Mouse (Mus musculus): ENCODE results near the gene Rere. TPM values are rescaled to one million over a fixed set of nuclear protein-coding genes. Genes with fewer than 3 reads are reported as not detected.
A peak's percentile ranks its signal among the peaks of the same experiment; 100 is the strongest.
"Not testable (repeated sequence)": the region's sequence is repeated elsewhere in the genome, so short reads cannot be mapped to it uniquely, and the experiment has no call there.

Rere gene
- polyA plus RNA-seq, 1 experiment from 2014 or later: 19.7 TPM

- no peaks in the 10 kb centered on the region for H3K4me1 ChIP-seq
- H3K36me3 ChIP-seq: peaks cover 36% of the 10 kb centered on the region
- ATAC-seq (ENCODE audit: insufficient number of reproducible peaks, low FRiP score, low TSS enrichment, low read depth): no peak
- H3K9me3 ChIP-seq: no peaks in the 10 kb centered on the region
- no peak overlapping the region for H3K4me3 ChIP-seq
- H3K27me3 ChIP-seq: no peaks in the 10 kb centered on the region
- 83% methylated on average over 2 of the region's 2 CpGs for WGBS
- no peak overlapping the region for H3K9ac ChIP-seq
- H3K4me2 ChIP-seq: no peak overlapping the region
- no peak overlapping the region for H3K27ac ChIP-seq
Measured at GRCm38 (mm10) chr4:150510036-150510435, 228.6 kb downstream of the Rere start.

GRCm38 (mm10) chr4:150513387-150513786, 231.9 kb downstream of the Rere start:
- peaks cover 36% of the 10 kb centered on the region for H3K36me3 ChIP-seq
- not testable (repeated sequence) for H3K27ac ChIP-seq; H3K4me1 ChIP-seq; H3K4me3 ChIP-seq; H3K4me2 ChIP-seq; H3K27me3 ChIP-seq; ATAC-seq (ENCODE audit: insufficient number of reproducible peaks, low FRiP score, low TSS enrichment, low read depth); H3K9me3 ChIP-seq; H3K9ac ChIP-seq
- WGBS: 89% methylated on average over 6 of the region's 6 CpGs

GRCm38 (mm10) chr4:150516201-150516600, 234.8 kb downstream of the Rere start:
- no peaks in the 10 kb centered on the region for H3K9me3 ChIP-seq
- no peaks in the 10 kb centered on the region for H3K27me3 ChIP-seq
- no peak overlapping the region for H3K4me2 ChIP-seq
- 71% methylated on average over 2 of the region's 2 CpGs for WGBS
- H3K4me3 ChIP-seq: no peak overlapping the region
- H3K27ac ChIP-seq: no peak overlapping the region
- H3K9ac ChIP-seq: no peak overlapping the region
- H3K36me3 ChIP-seq: peaks cover 13% of the 10 kb centered on the region; the same call in 1 of the 2 replicates
- ATAC-seq (ENCODE audit: insufficient number of reproducible peaks, low FRiP score, low TSS enrichment, low read depth): no peak
- no peaks in the 10 kb centered on the region for H3K4me1 ChIP-seq

- H3K27me3 ChIP-seq: no peaks in the 10 kb centered on the region
- no peak overlapping the region for H3K9ac ChIP-seq
- no peak for ATAC-seq (ENCODE audit: insufficient number of reproducible peaks, low FRiP score, low TSS enrichment, low read depth)
- H3K4me3 ChIP-seq: no peak overlapping the region
- no peak overlapping the region for H3K27ac ChIP-seq
- H3K4me2 ChIP-seq: no peak overlapping the region
- H3K9me3 ChIP-seq: no peaks in the 10 kb centered on the region
- no peaks in the 10 kb centered on the region for H3K4me1 ChIP-seq
- H3K36me3 ChIP-seq: peaks cover 8% of the 10 kb centered on the region; the same call in 1 of the 2 replicates
- 36% methylated on average over 4 of the region's 4 CpGs for WGBS
Measured at GRCm38 (mm10) chr4:150517381-150517780, 235.9 kb downstream of the Rere start.

- H3K9ac ChIP-seq: no peak overlapping the region
- no peaks in the 10 kb centered on the region for H3K9me3 ChIP-seq
- no peak for ATAC-seq (ENCODE audit: insufficient number of reproducible peaks, low FRiP score, low TSS enrichment, low read depth)
- WGBS: 90% methylated on average over 5 of the region's 5 CpGs
- H3K27ac ChIP-seq: no peak overlapping the region
- H3K4me1 ChIP-seq: no peaks in the 10 kb centered on the region
- no peaks in the 10 kb centered on the region for H3K27me3 ChIP-seq
- H3K4me3 ChIP-seq: no peak overlapping the region
- H3K4me2 ChIP-seq: no peak overlapping the region
- 0 out of 2 replicates have a peak, but pooled peaks cover 7% of the 10 kb centered on the region for H3K36me3 ChIP-seq
Measured at GRCm38 (mm10) chr4:150518826-150519225, 237.4 kb downstream of the Rere start.

- 78% methylated on average over 1 of the region's 1 CpGs for WGBS
Measured at GRCm38 (mm10) chr4:150520069-150520468, 238.6 kb downstream of the Rere start.

GRCm38 (mm10) chr4:150522425-150522824, 241.0 kb downstream of the Rere start:
- H3K9ac ChIP-seq: no peak overlapping the region
- 80% methylated on average over 5 of the region's 5 CpGs for WGBS
- peaks cover 3% of the 10 kb centered on the region; the same call in 1 of the 2 replicates for H3K4me1 ChIP-seq
- ATAC-seq (ENCODE audit: insufficient number of reproducible peaks, low FRiP score, low TSS enrichment, low read depth): no peak
- no peak overlapping the region for H3K27ac ChIP-seq
- no peaks in the 10 kb centered on the region for H3K27me3 ChIP-seq
- peaks cover 10% of the 10 kb centered on the region; the same call in 1 of the 2 replicates for H3K36me3 ChIP-seq
- H3K9me3 ChIP-seq: no peaks in the 10 kb centered on the region
- no peak overlapping the region for H3K4me3 ChIP-seq
- H3K4me2 ChIP-seq: no peak overlapping the region

More at GRCm38 (mm10) chr4:150520069-150520468, 238.6 kb downstream of the Rere start:
- Histone ChIP-seq H3K4me2 (no peak overlapping the region), H3K4me3 (no peak overlapping the region), H3K27ac (no peak overlapping the region), H3K36me3 (peaks cover 10% of the 10 kb centered on the region; the same call in 1 of the 2 replicates), H3K4me1 (no peaks in the 10 kb centered on the region), H3K9ac (no peak overlapping the region), H3K9me3 (no peaks in the 10 kb centered on the region), H3K27me3 (no peaks in the 10 kb centered on the region)
- no peak for ATAC-seq (ENCODE audit: insufficient number of reproducible peaks, low FRiP score, low TSS enrichment, low read depth)

GRCm38 (mm10) chr4:150523351-150523750, 241.9 kb downstream of the Rere start:
- Histone ChIP-seq H3K4me3 (no peak overlapping the region), H3K4me2 (no peak overlapping the region), H3K9ac (no peak overlapping the region), H3K4me1 (peaks cover 3% of the 10 kb centered on the region; the same call in 1 of the 2 replicates), H3K9me3 (no peaks in the 10 kb centered on the region), H3K27ac (no peak overlapping the region), H3K36me3 (peaks cover 10% of the 10 kb centered on the region; the same call in 1 of the 2 replicates), H3K27me3 (no peaks in the 10 kb centered on the region)
- ATAC-seq (ENCODE audit: insufficient number of reproducible peaks, low FRiP score, low TSS enrichment, low read depth): no peak

- no peaks in the 10 kb centered on the region for H3K9me3 ChIP-seq
- ATAC-seq (ENCODE audit: insufficient number of reproducible peaks, low FRiP score, low TSS enrichment, low read depth): no peak
- no peaks in the 10 kb centered on the region for H3K27me3 ChIP-seq
- 57% methylated on average over 1 of the region's 1 CpGs for WGBS
- H3K9ac ChIP-seq: no peak overlapping the region
- no peak overlapping the region for H3K27ac ChIP-seq
- peaks cover 15% of the 10 kb centered on the region; the same call in 1 of the 2 replicates for H3K36me3 ChIP-seq
- H3K4me1 ChIP-seq: peaks cover 3% of the 10 kb centered on the region; the same call in 1 of the 2 replicates
- H3K4me3 ChIP-seq: no peak overlapping the region
- no peak overlapping the region for H3K4me2 ChIP-seq
Measured at GRCm38 (mm10) chr4:150526269-150526668, 244.8 kb downstream of the Rere start.

- H3K4me1 ChIP-seq: peaks cover 3% of the 10 kb centered on the region; the same call in 1 of the 2 replicates
- H3K4me3 ChIP-seq: no peak overlapping the region
- no peak overlapping the region for H3K27ac ChIP-seq
- H3K36me3 ChIP-seq: peaks cover 12% of the 10 kb centered on the region; the same call in 1 of the 2 replicates
- no peak overlapping the region for H3K9ac ChIP-seq
- ATAC-seq (ENCODE audit: insufficient number of reproducible peaks, low FRiP score, low TSS enrichment, low read depth): no peak
- H3K9me3 ChIP-seq: no peaks in the 10 kb centered on the region
- WGBS: 94% methylated on average over 1 of the region's 1 CpGs
- no peaks in the 10 kb centered on the region for H3K27me3 ChIP-seq
- no peak overlapping the region for H3K4me2 ChIP-seq
Measured at GRCm38 (mm10) chr4:150528426-150528825, 247.0 kb downstream of the Rere start.

- Histone ChIP-seq H3K27me3 (no peaks in the 10 kb centered on the region), H3K9me3 (no peaks in the 10 kb centered on the region), H3K27ac (no peak overlapping the region), H3K9ac (no peak overlapping the region), H3K4me2 (no peak overlapping the region), H3K36me3 (peaks cover 11% of the 10 kb centered on the region; the same call in 1 of the 2 replicates), H3K4me1 (peaks cover 3% of the 10 kb centered on the region; the same call in 1 of the 2 replicates), H3K4me3 (no peak overlapping the region)
- 86% methylated on average over 5 of the region's 5 CpGs for WGBS
- no peak for ATAC-seq (ENCODE audit: insufficient number of reproducible peaks, low FRiP score, low TSS enrichment, low read depth)
Measured at GRCm38 (mm10) chr4:150528846-150529245, 247.4 kb downstream of the Rere start.

GRCm38 (mm10) chr4:150531869-150532268, 250.4 kb downstream of the Rere start:
- Histone ChIP-seq H3K4me2 (no peak overlapping the region), H3K4me3 (no peak overlapping the region), H3K36me3 (peaks cover 16% of the 10 kb centered on the region), H3K4me1 (peaks cover 2% of the 10 kb centered on the region; the same call in 1 of the 2 replicates), H3K9me3 (no peaks in the 10 kb centered on the region), H3K27me3 (no peaks in the 10 kb centered on the region), H3K9ac (no peak overlapping the region), H3K27ac (no peak overlapping the region; the same call in 1 of the 2 replicates)
- WGBS: 60% methylated on average over 7 of the region's 7 CpGs
- 0 out of 2 replicates have a peak, but pooled peaks have one; percentile 30 for ATAC-seq (ENCODE audit: insufficient number of reproducible peaks, low FRiP score, low TSS enrichment, low read depth)
